Comparison of ENCODE assay signal across 12 mouse cellular contexts in the genomic region with DNA sequence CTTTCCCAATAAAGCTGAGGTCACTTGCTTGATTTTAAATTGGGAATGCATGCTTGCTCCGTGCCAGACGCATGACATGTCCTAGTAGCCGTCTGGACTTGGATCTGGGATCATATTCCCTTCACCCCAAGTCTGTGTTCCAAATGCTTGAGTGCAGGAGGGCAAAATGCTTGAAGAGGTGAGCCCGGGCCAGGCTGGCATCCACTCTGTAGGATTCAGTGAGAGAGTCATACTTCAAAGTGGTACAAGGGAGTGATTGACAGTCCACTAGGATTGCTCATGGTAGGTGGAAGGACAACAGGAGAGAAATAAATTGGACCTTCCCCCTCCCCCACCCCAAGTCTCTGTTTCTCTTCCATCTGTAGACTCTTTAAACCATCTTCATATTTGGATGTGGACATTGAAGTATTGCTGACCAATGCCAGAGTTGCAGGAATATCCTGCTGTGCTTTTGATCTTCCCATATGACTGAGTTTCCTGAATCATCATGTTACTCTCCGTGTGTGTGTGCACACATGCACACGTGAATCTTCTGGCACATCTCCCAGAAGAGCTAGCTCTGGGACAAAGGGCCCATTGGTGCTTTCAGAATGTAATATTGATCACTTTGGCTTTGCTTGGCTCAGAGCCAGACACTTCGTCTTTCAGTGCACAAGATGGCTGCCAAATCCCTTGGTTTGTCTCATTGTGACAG. TPM values are rescaled to one million over a fixed set of nuclear protein-coding genes. Genes with fewer than 3 reads are reported as not detected.
DNase-seq lines count a peak whose midpoint lies in the region; ATAC-seq lines count a peak whose summit lies in the region.
"Had no signal": no experiment of that assay in that cellular context is flagged by ENCODE, and none has a peak within 500 bp of the region (broad histone marks: within the 10 kb centered on the region; RNA-seq: fewer than 3 reads in every experiment).

No protein-coding gene starts in this region.

- no peak for ATAC-seq in neural tube, embryonic 11.5 days (ENCODE audit: insufficient read depth, low FRiP score, low TSS enrichment)
- ATAC-seq in neural tube, embryonic 13.5 days (ENCODE audit: low read depth), result peak; percentile 88
- ATAC-seq: intestine, embryonic 15.5 days had no signal

- no peak overlapping the region for H3K9ac ChIP-seq in neural tube, embryonic 11.5 days (ENCODE audit: low read length)
- no peak overlapping the region for H3K9ac ChIP-seq in neural tube, embryonic 13.5 days
- H3K9ac ChIP-seq: intestine, embryonic 15.5 days had no signal

- peak; percentile 6 to 16 for DNase-seq in frontal cortex, postnatal 10 days (ENCODE audit: low spot score in 2 of 2)
- no peak for DNase-seq in frontal cortex, postnatal 25 days (ENCODE audit: low spot score in 2 of 2)
- peak; percentile 36 for DNase-seq in neural tube, embryonic 11.5 days (ENCODE audit: low spot score)
- no peak for DNase-seq in neural tube, embryonic 10.5 days (ENCODE audit: extremely low spot score, low spot score)
- DNase-seq in gastrocnemius, postnatal 25 days, result peak; percentile 80
- DNase-seq in spleen, adult 18-20 months, result no peak
- no peak for DNase-seq in layer of hippocampus, adult 18-20 months (ENCODE audit: low spot score in 2 of 2)
- DNase-seq: cerebellum, adult 9-10 months; thymus, postnatal 25 days had no signal

- no peaks in the 10 kb centered on the region for H3K27me3 ChIP-seq in neural tube, embryonic 11.5 days (ENCODE audit: control insufficient read depth, insufficient read depth, low read length)
- no peaks in the 10 kb centered on the region for H3K27me3 ChIP-seq in neural tube, embryonic 13.5 days
- H3K27me3 ChIP-seq: intestine, embryonic 15.5 days; megakaryocyte, embryonic 14.5 days had no signal

- no peaks in the 10 kb centered on the region for H3K36me3 ChIP-seq in neural tube, embryonic 11.5 days (ENCODE audit: control insufficient read depth, insufficient read depth, low read length)
- no peaks in the 10 kb centered on the region for H3K36me3 ChIP-seq in neural tube, embryonic 13.5 days
- H3K36me3 ChIP-seq: intestine, embryonic 15.5 days had no signal

- H3K27ac ChIP-seq in neural tube, embryonic 11.5 days (ENCODE audit: low read depth, low read length), result no peak overlapping the region
- H3K27ac ChIP-seq in neural tube, embryonic 13.5 days (replicated peaks), result 0 out of 2 replicates have a peak overlapping the region, but pooled peaks have one; percentile 11
- H3K27ac ChIP-seq: intestine, embryonic 15.5 days had no signal

- no peak overlapping the region for H3K4me3 ChIP-seq in neural tube, embryonic 11.5 days (ENCODE audit: low read depth, low read length)
- H3K4me3 ChIP-seq in neural tube, embryonic 13.5 days, result no peak overlapping the region
- H3K4me3 ChIP-seq: intestine, embryonic 15.5 days; megakaryocyte, embryonic 14.5 days had no signal

- no peaks in the 10 kb centered on the region for H3K9me3 ChIP-seq in neural tube, embryonic 11.5 days (ENCODE audit: control insufficient read depth, low read length)
- no peaks in the 10 kb centered on the region for H3K9me3 ChIP-seq in neural tube, embryonic 13.5 days
- H3K9me3 ChIP-seq: intestine, embryonic 15.5 days had no signal

- WGBS in neural tube, embryonic 11.5 days, result 66% methylated on average over 7 of the region's 7 CpGs
- WGBS in neural tube, embryonic 13.5 days, result 55% methylated on average over 7 of the region's 7 CpGs

- no peak overlapping the region for H3K4me2 ChIP-seq in neural tube, embryonic 11.5 days (ENCODE audit: low read depth)
- peak overlapping the region; percentile 21 for H3K4me2 ChIP-seq in neural tube, embryonic 13.5 days
- H3K4me2 ChIP-seq: intestine, embryonic 15.5 days had no signal

- no peaks in the 10 kb centered on the region for H3K4me1 ChIP-seq in neural tube, embryonic 11.5 days (ENCODE audit: control insufficient read depth, insufficient read depth, low read length)
- peaks cover 19% of the 10 kb centered on the region for H3K4me1 ChIP-seq in neural tube, embryonic 13.5 days (replicated peaks)
- H3K4me1 ChIP-seq: intestine, embryonic 15.5 days; megakaryocyte, embryonic 14.5 days had no signal

RNA-seq across cellular contexts. Expression of a gene that starts 25.2 kb away (rescaled TPM):
- 30.7 and 39.1 TPM in 2 replicates for polyA plus RNA-seq in neural tube, embryonic 11.5 days (2014; fragmentation: Nextera tagmentation; extraction: Ambion mirVana)
- total RNA-seq in gastrocnemius, postnatal 25 days (2021), result 10 to 100 TPM; 35.5 to 43.2 TPM
- 5.6 and 13.7 TPM in 2 replicates for polyA plus RNA-seq in neural tube, embryonic 13.5 days (2015; fragmentation: Nextera tagmentation; extraction: Ambion mirVana)
- 1 to 10 TPM; 4.8 to 5.6 TPM for total RNA-seq in layer of hippocampus, adult 18-20 months (2021)

Comparison
In these comparisons a context has a peak if more than half of its experiments do, and no peak if none do; other contexts are left out.
1. DNase-seq: peak in frontal cortex, postnatal 10 days (2 of 2), neural tube, embryonic 11.5 days (single experiment) and gastrocnemius, postnatal 25 days (single experiment); none in frontal cortex, postnatal 25 days (0 of 2), neural tube, embryonic 10.5 days (single experiment), spleen, adult 18-20 months (0 of 2) and layer of hippocampus, adult 18-20 months (0 of 2).
2. RNA of a gene that starts 25.2 kb away (total RNA-seq): 35.5 to 43.2 TPM in gastrocnemius, postnatal 25 days; 4.8 to 5.6 TPM in layer of hippocampus, adult 18-20 months; every median in the first group is over 4 times any median in the second.